Mouse (Mus musculus) neural tube, embryonic 14.5 days (tissue): Measurements from ENCODE around the gene Kcnk10. TPM values are rescaled to one million over a fixed set of nuclear protein-coding genes. Genes with fewer than 3 reads are reported as not detected.

Experiments
- ATAC-seq: fragments of 200-750 bp; cut with Nextera tagmentation; 2 replicates; pipeline ENCODE4 v1.8.0; 2017; ENCODE audit warnings: low read depth, mild to moderate bottlenecking, moderate TSS enrichment, moderate library complexity
- H3K27ac ChIP-seq: fragments of 300-500 bp; sonication (generic); 2 replicates; pipeline ENCODE4 v1.5.1; 2014; ENCODE audit warnings: low read depth, mild to moderate bottlenecking, control low read depth, low read length, moderate library complexity, mixed read lengths
- H3K27me3 ChIP-seq: fragments of 300-500 bp; sonication (generic); 2 replicates; pipeline ENCODE4 v1.6.1; 2014; ENCODE audit warnings: low read length; ENCODE audit not compliant: control insufficient read depth, insufficient read depth
- H3K36me3 ChIP-seq: fragments of 300-500 bp; sonication (generic); 2 replicates; pipeline ENCODE4 v1.6.1; 2014; ENCODE audit warnings: low read length, mixed read lengths; ENCODE audit not compliant: control insufficient read depth, insufficient read depth
- H3K4me1 ChIP-seq: fragments of 300-500 bp; sonication (generic); 2 replicates; pipeline ENCODE4 v1.6.1; 2014; ENCODE audit warnings: low read length; ENCODE audit not compliant: control insufficient read depth, insufficient read depth
- H3K4me2 ChIP-seq: fragments of 300-500 bp; sonication (generic); 2 replicates; pipeline ENCODE4 v1.6.1; 2014; ENCODE audit warnings: mild to moderate bottlenecking, low read depth, low read length, control low read depth
- H3K4me3 ChIP-seq: fragments of 300-500 bp; sonication (generic); 2 replicates; pipeline ENCODE4 v1.5.1; 2014; ENCODE audit warnings: low read depth, low read length, control low read depth, mixed read lengths
- H3K9ac ChIP-seq: fragments of 300-500 bp; sonication (generic); replicated peaks from 2 replicates; pipeline ENCODE4 v1.6.1; 2014; ENCODE audit warnings: low read depth, mild to moderate bottlenecking, control low read depth, low read length, mixed read lengths
- H3K9me3 ChIP-seq: fragments of 300-500 bp; sonication (generic); 2 replicates; pipeline ENCODE4 v1.6.1; 2016; ENCODE audit warnings: low read length; ENCODE audit not compliant: control insufficient read depth
- WGBS: fragments of 180-500 bp; shearing (Covaris S2); extraction: QIAGEN DNeasy Blood & Tissue Kit; methylation state at CpG from one replicate; pipeline ENCODE4 v1.1.7; 2014; 5-methylcytosine and 5-hydroxymethylcytosine counted together
- polyA plus RNA-seq: library from polyadenylated mRNA; unstranded; fragments of >200 nt; fragmentation: Nextera tagmentation; extraction: Ambion mirVana; gene quantifications from 2 replicates; pipeline ENCODE4 v1.2.1, GENCODE M21; 2014

The Kcnk10 gene
- polyA plus RNA-seq, 1 experiment from 2014 or later = 50.5 TPM

GRCm38 (mm10) chr12:98501528-98502280 is 76.4 kb downstream of the Kcnk10 start:
- WGBS = 32% methylated on average over 11 of the region's 11 CpGs
- peak overlapping the region; percentile 63 for H3K27ac ChIP-seq
- H3K4me2 ChIP-seq = no peak overlapping the region
- H3K9me3 ChIP-seq = no peaks in the 10 kb centered on the region
- H3K4me1 ChIP-seq = peaks cover 16% of the 10 kb centered on the region; the same call in 1 of the 2 replicates
- no peaks in the 10 kb centered on the region for H3K27me3 ChIP-seq
- no peak overlapping the region for H3K4me3 ChIP-seq
- H3K36me3 ChIP-seq = no peaks in the 10 kb centered on the region
- H3K9ac ChIP-seq = no peak overlapping the region
- ATAC-seq = peak; percentile 58; the same call in 1 of the 2 replicates

GRCm38 (mm10) chr12:98501045-98501444 is 77.1 kb downstream of the Kcnk10 start:
- Histone ChIP-seq H3K27ac (peak overlapping the region; percentile 63), H3K4me2 (no peak overlapping the region), H3K4me3 (no peak overlapping the region), H3K9me3 (no peaks in the 10 kb centered on the region), H3K4me1 (peaks cover 16% of the 10 kb centered on the region; the same call in 1 of the 2 replicates), H3K27me3 (no peaks in the 10 kb centered on the region), H3K36me3 (no peaks in the 10 kb centered on the region), H3K9ac (no peak overlapping the region)
- 47% methylated on average over 4 of the region's 4 CpGs for WGBS
- peak; percentile 75; the same call in 1 of the 2 replicates for ATAC-seq

- Histone ChIP-seq H3K9ac (no peak overlapping the region), H3K4me1 (peaks cover 12% of the 10 kb centered on the region; the same call in 1 of the 2 replicates), H3K4me2 (no peak overlapping the region), H3K27me3 (no peaks in the 10 kb centered on the region), H3K4me3 (no peak overlapping the region), H3K36me3 (no peaks in the 10 kb centered on the region), H3K27ac (no peak overlapping the region), H3K9me3 (no peaks in the 10 kb centered on the region)
- 76% methylated on average over 2 of the region's 2 CpGs for WGBS
- 0 out of 2 replicates have a peak, but pooled peaks have one; percentile 34 for ATAC-seq
Measured at GRCm38 (mm10) chr12:98481460-98481859, 96.7 kb downstream of the Kcnk10 start.

DNA sequence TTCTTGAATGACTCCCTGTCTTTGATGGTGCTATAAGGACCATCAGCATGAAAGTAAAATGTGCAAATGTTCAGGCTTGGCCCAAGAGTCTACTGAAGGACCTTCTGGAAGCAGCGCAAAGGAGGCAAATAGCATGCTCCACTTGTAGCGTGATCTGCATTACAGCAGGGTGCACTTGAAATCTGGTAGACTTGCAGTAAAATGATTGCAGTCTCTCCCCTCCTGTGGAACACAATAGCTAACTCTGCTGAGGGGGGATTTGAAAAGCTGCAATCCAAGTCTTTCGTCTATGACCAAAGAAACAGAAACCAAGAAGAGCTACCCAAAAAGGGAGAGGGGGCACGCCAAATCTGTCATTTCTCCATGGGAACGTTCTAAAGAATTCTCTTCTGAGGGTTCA is 97.1 kb downstream of the Kcnk10 start:
- Histone ChIP-seq H3K9me3 (no peaks in the 10 kb centered on the region), H3K9ac (no peak overlapping the region), H3K4me1 (peaks cover 12% of the 10 kb centered on the region; the same call in 1 of the 2 replicates), H3K27ac (no peak overlapping the region), H3K36me3 (no peaks in the 10 kb centered on the region), H3K27me3 (no peaks in the 10 kb centered on the region), H3K4me3 (no peak overlapping the region), H3K4me2 (no peak overlapping the region)
- WGBS = 51% methylated on average over 5 of the region's 5 CpGs
- no peak for ATAC-seq

GRCm38 (mm10) chr12:98477673-98478461 is 100.2 kb downstream of the Kcnk10 start:
- peak overlapping the region; percentile 72 for H3K27ac ChIP-seq
- peaks cover 12% of the 10 kb centered on the region; the same call in 1 of the 2 replicates for H3K4me1 ChIP-seq
- no peaks in the 10 kb centered on the region for H3K27me3 ChIP-seq
- no peak overlapping the region for H3K4me2 ChIP-seq
- no peak overlapping the region for H3K9ac ChIP-seq
- H3K9me3 ChIP-seq = no peaks in the 10 kb centered on the region
- 19% methylated on average over 8 of the region's 8 CpGs for WGBS
- H3K36me3 ChIP-seq = no peaks in the 10 kb centered on the region
- no peak overlapping the region for H3K4me3 ChIP-seq
- ATAC-seq = 0 out of 2 replicates have a peak, but pooled peaks have one; percentile 47

DNA sequence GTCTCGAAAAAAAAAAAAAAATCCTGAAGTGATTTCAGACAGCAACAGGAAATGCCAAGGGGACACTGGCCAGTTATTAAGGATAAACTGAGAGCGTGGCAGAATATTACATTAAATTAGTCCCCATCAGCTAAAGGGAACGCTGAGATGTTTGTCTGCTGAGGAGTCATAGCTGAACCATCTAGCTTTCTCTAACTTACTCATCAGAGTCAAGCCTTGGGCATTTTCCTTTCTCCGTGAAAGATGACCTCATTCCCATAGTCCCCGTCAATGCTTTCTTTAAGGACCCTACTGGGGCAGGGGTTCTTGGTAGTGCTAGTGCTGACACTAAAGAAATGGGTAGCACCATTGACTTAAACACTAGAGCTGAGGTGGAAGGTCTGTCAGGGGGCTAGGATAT is 106.9 kb downstream of the Kcnk10 start:
- Histone ChIP-seq H3K4me1 (no peaks in the 10 kb centered on the region), H3K36me3 (no peaks in the 10 kb centered on the region), H3K27me3 (no peaks in the 10 kb centered on the region), H3K9ac (no peak overlapping the region), H3K9me3 (no peaks in the 10 kb centered on the region), H3K27ac (no peak overlapping the region), H3K4me2 (no peak overlapping the region), H3K4me3 (no peak overlapping the region)
- WGBS = 83% methylated on average over 5 of the region's 5 CpGs
- no peak for ATAC-seq

DNA sequence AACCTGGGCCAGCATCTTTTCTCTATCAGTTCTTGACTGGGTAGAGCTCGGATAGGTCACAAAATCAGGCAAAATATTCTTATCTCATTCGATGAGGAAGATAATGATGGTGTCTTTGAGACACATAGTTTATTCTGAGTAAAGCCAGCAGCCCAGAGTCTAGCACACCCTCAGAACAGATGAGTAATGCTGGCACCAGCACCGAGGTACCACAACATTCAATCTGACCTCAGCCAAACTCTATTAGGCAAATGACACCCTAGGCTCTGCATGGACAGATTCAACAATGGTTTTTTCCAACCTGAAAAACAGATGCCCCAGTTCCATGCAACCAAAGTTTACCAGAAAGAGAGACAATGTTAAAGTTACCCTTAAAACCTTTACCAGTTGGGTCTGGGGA is 108.0 kb downstream of the Kcnk10 start:
- no peak for ATAC-seq
- Histone ChIP-seq H3K4me2 (no peak overlapping the region), H3K4me3 (no peak overlapping the region), H3K4me1 (no peaks in the 10 kb centered on the region), H3K27ac (no peak overlapping the region), H3K36me3 (no peaks in the 10 kb centered on the region), H3K9me3 (no peaks in the 10 kb centered on the region), H3K27me3 (no peaks in the 10 kb centered on the region), H3K9ac (no peak overlapping the region)
- WGBS = 85% methylated on average over 3 of the region's 3 CpGs

DNA sequence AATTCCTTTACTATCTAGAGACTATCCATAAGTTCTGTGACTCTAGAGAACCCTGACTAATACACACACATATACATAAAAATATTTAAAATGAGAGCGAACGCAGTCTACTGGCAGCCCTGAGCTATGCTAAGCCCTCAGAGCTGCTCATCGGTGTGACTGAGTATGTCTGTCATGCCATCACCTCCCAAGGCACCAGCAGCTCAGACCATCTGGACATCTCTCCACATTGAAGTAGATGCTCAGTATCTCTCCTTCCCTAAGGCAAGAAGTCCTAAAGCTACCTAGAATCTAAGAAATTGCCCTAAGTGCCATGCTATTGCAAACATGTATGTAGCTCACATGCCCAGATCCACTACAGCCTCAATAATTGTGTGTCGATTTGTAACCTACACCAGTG is 110.3 kb downstream of the Kcnk10 start:
- no peak overlapping the region for H3K27ac ChIP-seq
- no peak overlapping the region for H3K4me3 ChIP-seq
- H3K4me1 ChIP-seq = no peaks in the 10 kb centered on the region
- H3K9ac ChIP-seq = no peak overlapping the region
- H3K27me3 ChIP-seq = no peaks in the 10 kb centered on the region
- H3K9me3 ChIP-seq = no peaks in the 10 kb centered on the region
- no peak overlapping the region for H3K4me2 ChIP-seq
- no peak for ATAC-seq
- WGBS = 92% methylated on average over 4 of the region's 4 CpGs
- H3K36me3 ChIP-seq = no peaks in the 10 kb centered on the region

DNA sequence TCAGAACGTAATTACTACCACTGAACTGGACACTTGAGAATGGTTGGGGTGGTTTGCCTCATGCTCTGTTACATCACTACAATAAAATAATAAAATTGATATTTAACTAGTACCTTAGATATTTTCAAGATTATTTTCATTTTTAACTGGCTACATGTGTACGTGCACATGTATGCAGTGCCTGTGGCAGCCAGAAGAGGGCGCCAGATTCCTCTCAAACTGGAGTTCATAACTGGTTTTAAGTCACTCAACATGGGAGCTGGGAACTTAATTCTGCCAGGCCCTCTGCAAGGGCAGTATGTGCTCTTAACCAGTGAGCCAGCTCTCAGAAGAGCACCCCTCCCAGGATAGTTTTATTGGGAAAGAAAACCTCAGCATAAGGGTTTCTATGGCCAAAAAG is 118.2 kb downstream of the Kcnk10 start:
- H3K4me3 ChIP-seq = no peak overlapping the region
- 47% methylated on average over 3 of the region's 3 CpGs for WGBS
- no peaks in the 10 kb centered on the region for H3K4me1 ChIP-seq
- no peak overlapping the region for H3K27ac ChIP-seq
- no peak for ATAC-seq
- H3K27me3 ChIP-seq = no peaks in the 10 kb centered on the region
- H3K9ac ChIP-seq = no peak overlapping the region
- no peak overlapping the region for H3K4me2 ChIP-seq
- H3K36me3 ChIP-seq = no peaks in the 10 kb centered on the region
- H3K9me3 ChIP-seq = no peaks in the 10 kb centered on the region
